Mouse (Mus musculus) retina, postnatal 1 day (tissue): ENCODE measurements around the gene Bmpr1a.
"Not testable (repeated sequence)": the region's sequence is repeated elsewhere in the genome, so short reads cannot be mapped to it uniquely, and the experiment has no call there.

Source experiments
- DNase-seq: peaks from one replicate; pipeline ENCODE4 v3.0.0-alpha.2; 2012

Bmpr1a gene

DNA sequence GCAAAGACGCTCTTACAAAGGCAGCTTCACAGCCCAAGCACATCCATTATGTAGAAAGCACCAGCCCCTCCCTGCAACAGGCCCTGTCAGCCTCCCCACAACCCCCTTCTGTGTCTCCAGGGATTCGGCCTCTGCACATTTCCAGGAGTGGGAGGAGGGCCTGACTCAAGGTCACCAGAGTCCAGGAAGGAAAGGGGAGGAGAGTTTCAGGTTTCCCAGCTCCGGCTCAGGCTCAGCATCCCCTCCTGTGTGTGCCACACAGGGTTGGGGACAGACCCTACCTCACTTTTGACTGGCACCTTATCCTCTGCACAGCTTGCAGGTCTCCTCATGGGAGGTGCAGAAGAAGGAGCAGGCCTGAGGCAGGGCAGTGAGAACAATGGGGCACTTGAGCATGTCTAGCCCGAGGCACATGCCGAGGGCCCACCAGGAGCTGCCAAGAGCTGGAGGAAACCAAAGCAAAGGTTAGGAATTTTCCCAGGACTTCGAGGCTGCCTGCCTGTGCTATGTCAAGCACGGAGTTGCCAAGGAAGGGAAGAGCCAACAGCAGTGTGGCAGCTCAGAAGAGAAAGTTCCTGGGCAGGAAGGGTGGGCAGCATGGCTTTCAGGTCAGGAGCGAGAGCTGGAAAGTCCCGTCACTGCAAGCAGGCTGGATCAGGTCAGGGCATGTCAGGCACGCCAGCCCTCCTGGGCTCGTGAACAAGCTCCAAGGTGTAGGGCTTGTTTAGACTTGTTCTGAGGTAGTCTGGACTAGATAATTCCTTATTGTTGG, 124.4 kb downstream of the Bmpr1a start:
- peak; percentile 40 for DNase-seq

DNA sequence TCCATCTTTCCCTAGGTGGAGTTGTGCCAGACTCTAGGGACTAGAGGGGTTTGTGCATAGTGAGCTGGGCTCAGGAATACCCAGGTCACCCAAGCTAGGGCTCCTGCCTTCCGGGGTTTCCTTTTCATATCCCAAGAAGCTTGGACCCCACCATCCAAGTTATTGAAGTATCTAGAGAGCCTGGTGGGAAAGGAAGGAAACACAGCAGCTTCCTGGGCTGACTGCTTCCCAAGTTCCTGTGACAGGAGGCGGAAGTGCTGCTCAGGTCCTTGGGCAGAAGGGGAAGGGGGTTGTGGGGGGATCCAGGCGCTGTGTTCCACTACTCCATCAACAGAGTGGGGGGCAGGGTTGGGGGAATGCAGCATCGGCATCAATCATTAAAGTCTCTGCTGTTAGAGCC, 126.0 kb downstream of the Bmpr1a start:
- DNase-seq = no peak

DNA sequence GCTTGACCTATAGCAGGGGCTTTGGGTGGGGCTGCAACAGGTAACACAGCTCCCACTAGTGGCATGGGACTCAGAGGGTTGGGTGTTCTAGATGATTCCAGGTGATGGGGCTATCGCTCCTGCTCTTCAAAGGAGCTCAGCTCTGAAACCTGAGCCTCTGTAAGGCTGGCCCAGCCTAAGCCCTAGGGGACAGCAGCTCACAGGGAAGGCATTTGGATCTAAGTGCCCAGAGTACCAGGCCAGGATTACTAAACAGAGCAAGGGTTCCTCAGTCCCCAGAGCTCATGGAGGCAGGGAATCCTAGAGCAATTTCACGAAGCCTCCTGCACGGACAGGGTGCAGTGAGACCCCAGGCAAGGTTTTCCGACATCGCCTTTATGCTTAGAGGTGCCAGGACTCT, 127.2 kb downstream of the Bmpr1a start:
- DNase-seq = no peak

DNA sequence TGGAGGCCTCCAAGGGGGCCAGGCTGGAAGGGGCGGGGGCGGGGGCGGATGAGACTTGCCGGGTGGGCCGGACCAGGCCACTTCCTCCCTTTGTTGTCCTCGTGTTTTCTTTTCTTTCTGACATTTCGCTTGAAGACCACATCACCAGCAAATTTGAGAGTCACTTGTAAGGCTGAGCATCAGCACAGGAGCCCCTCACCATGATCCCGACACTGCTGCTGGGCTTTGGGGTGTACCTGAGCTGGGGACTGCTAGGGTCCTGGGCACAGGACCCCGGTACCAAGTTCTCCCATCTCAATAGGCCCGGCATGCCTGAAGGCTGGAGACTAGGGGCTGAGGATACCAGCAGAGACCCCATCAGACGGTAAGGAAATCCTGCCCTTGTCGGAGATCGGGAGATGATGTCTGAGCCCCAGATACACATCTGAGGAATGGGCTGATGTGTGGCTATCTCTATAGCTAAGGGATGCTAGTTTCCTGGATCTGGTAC, 127.7 kb downstream of the Bmpr1a start, which contains the start of gene Mmrn2:
TSS of gene Mmrn2 (plus strand) at position 51 of the 490 bp plus-strand sequence.
- no peak for DNase-seq

DNA sequence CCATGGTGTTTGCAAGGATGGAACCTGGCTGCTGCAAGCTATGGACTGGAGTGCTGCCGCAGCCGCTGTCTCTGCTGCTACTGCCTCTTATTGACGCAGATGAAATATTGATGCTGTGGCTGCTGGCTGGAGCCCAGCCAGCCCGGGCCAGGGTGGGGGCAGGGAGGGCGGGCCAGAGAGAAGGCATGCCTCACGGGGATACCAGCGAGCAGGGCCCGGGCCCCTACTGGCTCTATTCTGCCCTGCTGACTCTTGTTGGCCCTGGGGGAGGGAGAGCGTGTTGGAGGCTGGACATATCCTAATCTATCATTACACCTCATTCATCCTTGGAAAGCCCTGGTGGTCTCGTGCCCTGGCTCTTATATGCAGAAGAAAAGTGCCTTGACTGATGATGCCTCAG, 128.6 kb downstream of the Bmpr1a start, which contains the start of gene Sncg:
TSS of gene Sncg (minus strand) at position 213 of the 400 bp plus-strand sequence.
- DNase-seq = peak; percentile 35

DNA sequence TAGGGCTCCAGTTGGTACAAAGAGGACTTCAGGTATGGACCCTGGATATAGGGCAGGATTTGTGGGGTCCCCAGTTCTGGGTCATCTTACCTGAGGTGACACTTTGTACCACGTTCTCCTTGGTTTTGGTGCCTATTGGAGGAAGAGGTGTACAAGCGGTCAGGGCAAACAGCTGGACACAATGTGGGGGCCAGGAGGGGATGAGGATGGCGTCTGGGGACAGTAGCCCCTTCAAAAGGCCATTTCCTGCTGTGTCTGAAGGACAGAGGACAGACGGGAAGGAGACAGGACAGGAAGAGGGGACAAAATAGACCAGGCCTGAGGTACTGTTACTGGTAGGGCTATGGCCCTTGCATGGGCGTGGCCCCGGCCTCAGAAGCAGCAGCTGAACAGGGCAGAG, 129.6 kb downstream of the Bmpr1a start:
- DNase-seq = no peak

DNA sequence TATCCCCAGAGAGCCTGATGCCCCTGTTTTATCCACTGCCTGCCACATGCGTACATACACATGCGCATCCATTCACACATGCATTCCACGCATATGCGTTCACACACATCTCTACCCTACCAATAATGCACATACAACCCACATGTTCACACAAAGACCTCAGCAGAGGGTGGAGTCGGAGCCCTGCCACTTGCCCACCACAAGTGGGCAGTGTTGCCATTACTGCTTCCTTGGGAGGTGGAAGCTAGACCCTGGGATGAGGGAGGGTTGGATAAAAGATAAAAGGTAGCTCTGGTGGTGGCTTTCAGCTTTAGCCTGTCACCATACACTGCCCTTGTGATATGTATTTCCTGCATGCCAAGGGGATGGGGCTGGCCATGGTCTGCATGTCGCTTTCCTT, 130.5 kb downstream of the Bmpr1a start:
- DNase-seq = peak; percentile 64

DNA sequence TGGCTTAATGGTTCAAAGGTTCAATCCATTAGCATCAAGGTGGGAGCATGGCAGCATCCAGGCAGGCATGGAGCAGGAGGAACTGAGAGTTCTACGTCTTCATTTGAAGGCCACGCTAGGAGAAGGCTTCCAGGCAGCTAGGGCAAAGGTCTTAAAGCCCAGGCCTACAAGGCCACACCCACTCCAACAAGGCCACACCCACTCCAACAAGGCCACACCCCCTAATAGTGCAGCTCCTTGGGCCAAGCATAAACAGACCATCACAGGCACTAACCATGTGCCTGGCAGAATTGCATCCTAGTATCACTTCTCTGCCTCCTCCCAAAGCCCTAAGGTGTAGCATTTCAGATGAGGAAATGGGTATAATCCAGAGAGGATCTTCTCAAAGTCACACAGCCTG, 131.4 kb downstream of the Bmpr1a start:
- no peak for DNase-seq

DNA sequence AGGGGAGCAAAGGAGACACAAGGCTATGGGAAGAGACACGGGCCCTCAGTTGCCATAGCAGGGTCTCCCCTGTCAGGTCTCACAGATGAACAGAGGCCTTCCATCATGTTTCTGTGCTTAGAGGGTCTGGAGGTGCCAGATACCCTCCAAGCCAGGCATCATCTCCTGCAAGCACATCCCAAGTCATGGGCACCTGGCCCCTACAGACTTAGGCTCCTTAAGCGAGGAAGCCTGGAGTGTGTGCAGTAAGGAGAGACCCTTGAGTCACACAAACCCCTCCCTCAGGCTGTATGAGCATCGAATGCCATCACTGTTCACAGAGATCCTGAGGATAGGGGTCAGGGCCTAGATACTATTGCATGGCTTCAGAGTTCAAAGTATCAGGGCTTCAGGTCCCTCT, 132.2 kb downstream of the Bmpr1a start:
- no peak for DNase-seq

DNA sequence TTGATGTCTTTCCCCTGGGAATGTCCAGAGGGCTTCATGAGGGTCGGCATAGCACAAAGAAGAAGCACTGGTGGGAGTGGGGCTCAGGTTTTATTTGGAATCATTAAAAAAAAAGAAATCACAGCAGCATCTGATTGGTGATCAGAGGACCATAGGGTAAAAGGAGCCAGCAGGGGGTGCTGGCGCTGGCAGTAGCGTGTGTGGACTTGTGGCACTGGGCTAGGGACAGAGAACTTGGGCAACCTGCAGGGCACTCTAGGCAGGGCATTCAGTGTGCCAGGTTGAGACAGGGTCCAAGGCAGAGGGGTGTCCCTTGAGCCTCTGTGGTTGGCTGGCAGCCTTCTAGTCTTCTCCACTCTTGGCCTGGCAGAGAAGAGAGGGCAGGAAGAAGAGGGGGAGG, 132.9 kb downstream of the Bmpr1a start:
- DNase-seq = no peak

DNA sequence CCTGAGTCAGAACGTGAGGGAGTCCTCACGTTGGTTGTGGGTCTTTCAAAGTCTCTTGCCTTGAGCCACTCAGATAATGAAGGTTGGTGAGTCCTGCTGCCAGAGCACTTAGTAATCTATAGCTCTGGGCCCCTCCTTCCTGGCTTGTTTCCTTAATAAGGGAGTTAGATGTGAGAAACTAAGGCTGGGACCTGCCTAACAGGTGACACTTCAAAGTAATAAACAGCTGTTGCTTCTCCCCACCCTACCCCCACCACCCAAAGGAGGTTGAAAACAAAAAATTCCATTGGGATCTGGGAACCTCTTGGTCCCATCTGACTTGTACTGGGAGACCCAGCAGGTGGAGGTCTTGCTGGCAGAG, 138.0 kb downstream of the Bmpr1a start:
- no peak for DNase-seq

DNA sequence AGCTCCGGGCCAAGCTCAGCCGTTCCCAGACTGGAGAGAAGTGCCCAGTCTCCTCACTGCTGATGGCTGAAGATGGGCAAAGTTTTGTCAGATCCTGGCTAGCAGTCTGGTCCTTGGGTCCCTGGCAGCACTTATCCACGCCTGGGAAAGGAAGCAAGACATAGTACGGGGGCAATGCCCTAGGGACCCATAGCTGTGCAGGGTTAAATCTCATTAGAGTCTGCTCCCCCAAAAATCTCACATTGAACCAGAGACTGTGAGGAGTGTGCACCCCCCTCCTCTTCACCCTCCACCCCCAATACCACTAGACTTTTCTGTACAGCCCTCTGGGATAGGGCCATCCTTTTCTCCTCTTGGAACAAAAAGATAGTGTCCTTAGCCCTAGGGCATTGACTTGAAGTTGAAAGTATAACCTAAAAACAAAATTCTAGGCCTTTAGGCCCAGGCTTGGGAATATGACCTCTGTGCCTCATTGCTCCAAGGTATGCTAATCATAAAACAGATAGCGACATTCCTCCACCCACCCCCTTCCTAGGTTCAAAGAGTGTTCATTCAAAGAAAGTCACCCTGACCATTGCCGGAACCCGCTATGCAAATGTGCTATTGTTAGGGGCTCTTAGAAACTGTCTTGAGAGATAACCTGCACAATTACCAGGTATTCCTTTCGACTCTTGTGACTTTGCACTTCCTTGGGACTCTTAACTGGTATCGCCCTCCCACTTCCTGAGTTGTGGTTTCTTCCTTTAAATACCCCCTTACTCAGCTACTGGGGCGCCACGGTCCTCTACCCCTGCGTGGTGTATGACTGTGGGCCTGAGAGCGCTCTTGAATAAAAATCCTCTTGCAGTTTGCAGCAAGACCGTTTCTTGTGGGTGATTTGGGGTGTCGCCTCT, 138.6 kb downstream of the Bmpr1a start:
- DNase-seq = not testable (repeated sequence)

DNA sequence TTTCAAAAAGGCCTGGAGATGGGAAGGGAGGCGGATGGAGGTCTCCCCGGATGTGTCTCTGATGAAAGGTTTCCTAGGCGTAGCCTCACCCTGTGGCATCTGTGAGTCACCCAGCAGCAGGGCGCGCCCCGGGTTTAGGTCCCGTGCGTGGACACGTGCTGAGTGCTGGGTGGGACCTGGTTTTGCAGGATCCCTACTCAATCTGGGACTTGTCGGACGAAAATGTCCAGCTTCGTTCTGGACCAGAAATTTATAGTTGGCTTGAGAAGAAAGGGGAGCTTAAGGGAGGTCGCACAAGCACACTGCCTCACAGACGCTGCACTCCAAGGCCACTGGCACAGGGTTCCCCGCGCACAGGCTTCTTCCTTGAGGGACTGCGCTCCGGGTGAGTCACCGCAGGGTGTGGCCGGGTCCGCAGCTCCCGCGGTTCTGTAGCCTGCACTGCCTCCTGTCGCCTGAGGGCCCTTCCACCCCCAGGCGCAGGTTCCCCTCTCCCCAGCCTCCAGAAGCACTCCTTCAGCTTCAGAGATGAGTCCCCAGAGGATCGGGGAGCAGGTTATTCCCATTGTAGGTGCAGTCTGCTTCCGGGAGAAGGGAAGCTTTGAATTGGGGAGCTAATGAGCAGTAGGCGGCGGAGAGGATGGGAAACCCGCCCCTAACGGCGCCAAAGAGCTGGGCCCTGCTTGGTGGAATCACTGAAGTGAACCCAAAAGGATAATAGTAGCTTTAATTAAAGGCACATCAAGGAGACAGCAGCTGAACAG, 139.5 kb downstream of the Bmpr1a start:
- peak; percentile 74 for DNase-seq

DNA sequence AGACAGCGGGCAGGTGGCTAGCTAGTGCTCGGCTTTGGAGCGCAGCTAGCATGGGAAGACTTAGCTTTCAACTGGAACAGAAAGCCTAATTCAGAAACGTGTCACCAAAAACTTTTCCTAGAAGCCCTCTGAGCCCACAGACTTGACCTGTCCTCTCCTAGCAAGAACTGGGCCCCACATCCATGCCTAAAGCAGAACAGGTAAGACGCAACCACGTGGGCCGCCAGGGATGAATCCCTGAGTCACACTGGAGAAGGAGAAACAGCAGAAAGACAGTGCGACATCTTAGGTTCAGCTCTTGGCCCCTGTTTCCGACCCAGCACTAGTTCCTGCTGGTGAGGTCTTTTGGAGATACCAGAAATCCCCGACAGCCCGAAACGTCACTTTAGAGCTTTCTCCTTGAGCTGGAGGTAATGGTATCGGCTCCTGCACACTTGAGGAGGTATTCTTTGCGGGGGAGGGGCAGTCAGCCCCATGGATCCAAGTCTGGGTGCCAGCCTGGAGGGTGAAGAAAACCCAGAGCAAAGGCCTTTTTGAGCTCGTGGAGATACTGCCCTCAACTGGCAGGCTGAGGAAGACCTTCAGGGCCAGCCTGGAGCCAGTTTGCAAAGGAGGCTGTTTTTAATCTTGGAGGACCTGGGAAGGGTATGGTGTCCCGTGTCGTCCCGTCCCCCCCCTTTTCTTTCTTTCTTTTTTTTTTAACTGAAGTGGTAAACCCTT, 140.3 kb downstream of the Bmpr1a start:
- DNase-seq = peak; percentile 81

DNA sequence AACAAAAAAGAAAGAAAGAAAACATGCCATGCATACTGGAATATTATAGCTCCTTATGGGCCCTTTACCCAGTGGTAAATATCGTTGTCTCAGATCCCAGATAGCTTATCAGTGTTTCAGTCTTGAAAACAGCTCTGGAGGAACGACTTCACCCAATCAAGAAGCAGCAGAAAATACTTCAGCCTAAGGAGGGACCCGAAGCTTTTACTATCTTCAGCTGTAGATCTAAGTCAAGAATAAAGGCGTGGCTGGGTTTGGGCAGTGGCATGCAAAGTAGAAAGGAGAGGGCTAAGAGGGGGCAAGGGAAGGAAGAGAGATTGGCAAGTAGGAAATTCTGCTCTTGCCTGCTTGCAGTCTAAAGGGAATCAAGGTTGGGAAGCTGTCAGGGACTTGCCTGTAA, 141.0 kb downstream of the Bmpr1a start:
- no peak for DNase-seq
